Mouse (Mus musculus): ENCODE results near the gene Npepps. TPM values are rescaled to one million over a fixed set of nuclear protein-coding genes. Genes with fewer than 3 reads are reported as not detected.

Npepps gene
- polyA plus RNA-seq, 1 experiment from 2014 or later = 101 TPM

GRCm38 (mm10) chr11:97210728-97211400, 69.6 kb downstream of the Npepps start:
- ATAC-seq (ENCODE audit: insufficient number of reproducible peaks, insufficient read depth, low FRiP score, low read depth) = no peak

GRCm38 (mm10) chr11:97207011-97207422, 73.4 kb downstream of the Npepps start:
- Histone ChIP-seq H3K4me1 (ENCODE audit: control insufficient read depth, insufficient read depth, low read length) (no peaks in the 10 kb centered on the region), H3K36me3 (ENCODE audit: control insufficient read depth, insufficient read depth, low read length) (peaks cover 30% of the 10 kb centered on the region), H3K27me3 (ENCODE audit: control insufficient read depth, insufficient read depth, low read length) (no peaks in the 10 kb centered on the region), H3K27ac (ENCODE audit: low read length) (no peak overlapping the region), H3K9me3 (ENCODE audit: control insufficient read depth, low read depth, low read length) (no peaks in the 10 kb centered on the region), H3K4me3 (ENCODE audit: low read depth, low read length) (no peak overlapping the region), H3K9ac (replicated peaks; ENCODE audit: low read depth, low read length) (no peak overlapping the region), H3K4me2 (replicated peaks; ENCODE audit: low read depth, low read length) (no peak overlapping the region)
- 75% methylated on average over 8 of the region's 8 CpGs for WGBS
- no peak for ATAC-seq (ENCODE audit: insufficient number of reproducible peaks, insufficient read depth, low FRiP score, low read depth)

More at GRCm38 (mm10) chr11:97210728-97211400, 69.6 kb downstream of the Npepps start:
- H3K9me3 ChIP-seq (ENCODE audit: control insufficient read depth, low read depth, low read length) = no peaks in the 10 kb centered on the region
- no peaks in the 10 kb centered on the region for H3K4me1 ChIP-seq (ENCODE audit: control insufficient read depth, insufficient read depth, low read length)
- no peak overlapping the region for H3K9ac ChIP-seq (replicated peaks; ENCODE audit: low read depth, low read length)
- 70% methylated on average over 9 of the region's 9 CpGs for WGBS
- peak overlapping the region; percentile 59; the same call in 1 of the 2 replicates for H3K27ac ChIP-seq (ENCODE audit: low read length)
- H3K36me3 ChIP-seq (ENCODE audit: control insufficient read depth, insufficient read depth, low read length) = peaks cover 59% of the 10 kb centered on the region
- H3K27me3 ChIP-seq (ENCODE audit: control insufficient read depth, insufficient read depth, low read length) = no peaks in the 10 kb centered on the region
- H3K4me3 ChIP-seq (ENCODE audit: low read depth, low read length) = no peak overlapping the region
- H3K4me2 ChIP-seq (replicated peaks; ENCODE audit: low read depth, low read length) = no peak overlapping the region

GRCm38 (mm10) chr11:97199519-97199918, 80.9 kb downstream of the Npepps start:
- no peak for ATAC-seq (ENCODE audit: insufficient number of reproducible peaks, insufficient read depth, low FRiP score, low read depth)

GRCm38 (mm10) chr11:97198601-97199000, 81.8 kb downstream of the Npepps start:
- H3K27ac ChIP-seq (ENCODE audit: low read length) = no peak overlapping the region
- H3K9ac ChIP-seq (replicated peaks; ENCODE audit: low read depth, low read length) = no peak overlapping the region
- no peak overlapping the region for H3K4me3 ChIP-seq (ENCODE audit: low read depth, low read length)
- ATAC-seq (ENCODE audit: insufficient number of reproducible peaks, insufficient read depth, low FRiP score, low read depth) = no peak
- no peaks in the 10 kb centered on the region for H3K36me3 ChIP-seq (ENCODE audit: control insufficient read depth, insufficient read depth, low read length)
- no peaks in the 10 kb centered on the region for H3K4me1 ChIP-seq (ENCODE audit: control insufficient read depth, insufficient read depth, low read length)
- H3K27me3 ChIP-seq (ENCODE audit: control insufficient read depth, insufficient read depth, low read length) = no peaks in the 10 kb centered on the region
- H3K9me3 ChIP-seq (ENCODE audit: control insufficient read depth, low read depth, low read length) = no peaks in the 10 kb centered on the region
- 25% methylated on average over 5 of the region's 5 CpGs for WGBS
- H3K4me2 ChIP-seq (replicated peaks; ENCODE audit: low read depth, low read length) = no peak overlapping the region

More at GRCm38 (mm10) chr11:97199519-97199918, 80.9 kb downstream of the Npepps start:
- WGBS = 75% methylated on average over 6 of the region's 6 CpGs
- no peak overlapping the region for H3K4me2 ChIP-seq (replicated peaks; ENCODE audit: low read depth, low read length)
- H3K4me3 ChIP-seq (ENCODE audit: low read depth, low read length) = no peak overlapping the region
- no peak overlapping the region for H3K9ac ChIP-seq (replicated peaks; ENCODE audit: low read depth, low read length)
- H3K27me3 ChIP-seq (ENCODE audit: control insufficient read depth, insufficient read depth, low read length) = no peaks in the 10 kb centered on the region
- H3K36me3 ChIP-seq (ENCODE audit: control insufficient read depth, insufficient read depth, low read length) = no peaks in the 10 kb centered on the region
- H3K27ac ChIP-seq (ENCODE audit: low read length) = no peak overlapping the region
- no peaks in the 10 kb centered on the region for H3K9me3 ChIP-seq (ENCODE audit: control insufficient read depth, low read depth, low read length)
- no peaks in the 10 kb centered on the region for H3K4me1 ChIP-seq (ENCODE audit: control insufficient read depth, insufficient read depth, low read length)

GRCm38 (mm10) chr11:97197021-97197420, 83.4 kb downstream of the Npepps start:
- ATAC-seq (ENCODE audit: insufficient number of reproducible peaks, insufficient read depth, low FRiP score, low read depth) = no peak

GRCm38 (mm10) chr11:97196541-97196940, 83.9 kb downstream of the Npepps start:
- H3K27ac ChIP-seq (ENCODE audit: low read length) = no peak overlapping the region
- no peak overlapping the region for H3K4me3 ChIP-seq (ENCODE audit: low read depth, low read length)
- 73% methylated on average over 12 of the region's 12 CpGs for WGBS
- no peak overlapping the region for H3K4me2 ChIP-seq (replicated peaks; ENCODE audit: low read depth, low read length)
- no peaks in the 10 kb centered on the region for H3K36me3 ChIP-seq (ENCODE audit: control insufficient read depth, insufficient read depth, low read length)
- no peaks in the 10 kb centered on the region for H3K4me1 ChIP-seq (ENCODE audit: control insufficient read depth, insufficient read depth, low read length)
- H3K27me3 ChIP-seq (ENCODE audit: control insufficient read depth, insufficient read depth, low read length) = no peaks in the 10 kb centered on the region
- no peak overlapping the region for H3K9ac ChIP-seq (replicated peaks; ENCODE audit: low read depth, low read length)
- no peak for ATAC-seq (ENCODE audit: insufficient number of reproducible peaks, insufficient read depth, low FRiP score, low read depth)
- H3K9me3 ChIP-seq (ENCODE audit: control insufficient read depth, low read depth, low read length) = no peaks in the 10 kb centered on the region

More at GRCm38 (mm10) chr11:97197021-97197420, 83.4 kb downstream of the Npepps start:
- Histone ChIP-seq H3K4me2 (replicated peaks; ENCODE audit: low read depth, low read length) (no peak overlapping the region), H3K9ac (replicated peaks; ENCODE audit: low read depth, low read length) (no peak overlapping the region), H3K4me3 (ENCODE audit: low read depth, low read length) (no peak overlapping the region), H3K27me3 (ENCODE audit: control insufficient read depth, insufficient read depth, low read length) (no peaks in the 10 kb centered on the region), H3K9me3 (ENCODE audit: control insufficient read depth, low read depth, low read length) (no peaks in the 10 kb centered on the region), H3K36me3 (ENCODE audit: control insufficient read depth, insufficient read depth, low read length) (no peaks in the 10 kb centered on the region), H3K4me1 (ENCODE audit: control insufficient read depth, insufficient read depth, low read length) (no peaks in the 10 kb centered on the region), H3K27ac (ENCODE audit: low read length) (no peak overlapping the region)
- 77% methylated on average over 8 of the region's 8 CpGs for WGBS

- H3K9me3 ChIP-seq (ENCODE audit: control insufficient read depth, low read depth, low read length) = no peaks in the 10 kb centered on the region
- no peak for ATAC-seq (ENCODE audit: insufficient number of reproducible peaks, insufficient read depth, low FRiP score, low read depth)
- no peak overlapping the region for H3K9ac ChIP-seq (replicated peaks; ENCODE audit: low read depth, low read length)
- peaks cover 3% of the 10 kb centered on the region; the same call in 1 of the 2 replicates for H3K4me1 ChIP-seq (ENCODE audit: control insufficient read depth, insufficient read depth, low read length)
- H3K27ac ChIP-seq (ENCODE audit: low read length) = no peak overlapping the region
- H3K27me3 ChIP-seq (ENCODE audit: control insufficient read depth, insufficient read depth, low read length) = no peaks in the 10 kb centered on the region
- H3K4me2 ChIP-seq (replicated peaks; ENCODE audit: low read depth, low read length) = no peak overlapping the region
- no peaks in the 10 kb centered on the region for H3K36me3 ChIP-seq (ENCODE audit: control insufficient read depth, insufficient read depth, low read length)
- no peak overlapping the region for H3K4me3 ChIP-seq (ENCODE audit: low read depth, low read length)
These were observed 87.9 kb downstream of the Npepps start for GRCm38 (mm10) chr11:97192621-97192951.

- no peak overlapping the region for H3K27ac ChIP-seq (ENCODE audit: low read length)
- peaks cover 3% of the 10 kb centered on the region; the same call in 1 of the 2 replicates for H3K4me1 ChIP-seq (ENCODE audit: control insufficient read depth, insufficient read depth, low read length)
- no peak overlapping the region for H3K9ac ChIP-seq (replicated peaks; ENCODE audit: low read depth, low read length)
- WGBS = 65% methylated on average over 6 of the region's 6 CpGs
- H3K4me2 ChIP-seq (replicated peaks; ENCODE audit: low read depth, low read length) = no peak overlapping the region
- no peaks in the 10 kb centered on the region for H3K9me3 ChIP-seq (ENCODE audit: control insufficient read depth, low read depth, low read length)
- H3K36me3 ChIP-seq (ENCODE audit: control insufficient read depth, insufficient read depth, low read length) = no peaks in the 10 kb centered on the region
- no peak for ATAC-seq (ENCODE audit: insufficient number of reproducible peaks, insufficient read depth, low FRiP score, low read depth)
- H3K4me3 ChIP-seq (ENCODE audit: low read depth, low read length) = no peak overlapping the region
- no peaks in the 10 kb centered on the region for H3K27me3 ChIP-seq (ENCODE audit: control insufficient read depth, insufficient read depth, low read length)
These were observed 88.4 kb downstream of the Npepps start for GRCm38 (mm10) chr11:97191915-97192620.

Data from stomach, embryonic 14.5 days (tissue).